In genomic region chr11:61626509-61626908, GRCm38 (mm10) we compare ENCODE assay signal across 16 mouse cellular contexts. TPM values are rescaled to one million over a fixed set of nuclear protein-coding genes. Genes with fewer than 3 reads are reported as not detected.
"Had no signal": no experiment of that assay in that cellular context is flagged by ENCODE, and none has a peak within 500 bp of the region (broad histone marks: within the 10 kb centered on the region; RNA-seq: fewer than 3 reads in every experiment).

No protein-coding gene starts in this region.

- H3K4me3 ChIP-seq: limb, embryonic 12.5 days; liver, embryonic 15.5 days; midbrain, embryonic 10.5 days; myocyte; stomach, embryonic 15.5 days had no signal

- H3K36me3 ChIP-seq: limb, embryonic 12.5 days; liver, embryonic 15.5 days; midbrain, embryonic 10.5 days; stomach, embryonic 15.5 days had no signal

- H3K9me3 ChIP-seq: liver, embryonic 15.5 days; midbrain, embryonic 10.5 days; stomach, embryonic 15.5 days had no signal

- H3K27me3 ChIP-seq: limb, embryonic 12.5 days; stomach, embryonic 15.5 days had no signal

- H3K4me1 ChIP-seq: limb, embryonic 12.5 days; liver, embryonic 15.5 days; midbrain, embryonic 10.5 days; stomach, embryonic 15.5 days had no signal

- DNase-seq: kidney, postnatal 25 days; liver; lung, adult 2 months; lung, postnatal 36 days; midbrain, embryonic 14.5 days; retina, postnatal 1 day; right cerebral cortex, postnatal 14 days; thymus, adult 2 months; thymus, postnatal 25 days had no signal

- H3K27ac ChIP-seq: limb, embryonic 12.5 days; liver, embryonic 15.5 days; midbrain, embryonic 10.5 days; stomach, embryonic 15.5 days had no signal

RNA-seq across cellular contexts. Expression of gene Fam83g, which starts 57.4 kb away (rescaled TPM):
- total RNA-seq: layer of hippocampus, postnatal 10 days; megakaryocyte, adult 5-6 weeks had no signal
